Mouse (Mus musculus): ENCODE data around the gene Rin3.
A peak's percentile ranks its signal among the peaks of the same experiment; 100 is the strongest.

Gene Rin3

GRCm38 (mm10) chr12:102305069-102305836 is 22.4 kb downstream of the Rin3 start:
- DNase-seq = peak; percentile 67

- no peak for DNase-seq
These were observed 25.2 kb downstream of the Rin3 start for GRCm38 (mm10) chr12:102308001-102308456.

- DNase-seq = no peak
These were observed 25.7 kb downstream of the Rin3 start for GRCm38 (mm10) chr12:102308457-102309011.

- DNase-seq = no peak
These were observed 26.4 kb downstream of the Rin3 start for GRCm38 (mm10) chr12:102309099-102309799.

GRCm38 (mm10) chr12:102309800-102310195 is 26.9 kb downstream of the Rin3 start:
- no peak for DNase-seq

GRCm38 (mm10) chr12:102310261-102310660 is 27.4 kb downstream of the Rin3 start:
- no peak for DNase-seq

- DNase-seq = no peak
These were observed 28.6 kb downstream of the Rin3 start for GRCm38 (mm10) chr12:102311454-102311853.

GRCm38 (mm10) chr12:102319150-102319549 is 36.3 kb downstream of the Rin3 start:
- DNase-seq = no peak

GRCm38 (mm10) chr12:102319899-102320298 is 37.1 kb downstream of the Rin3 start:
- no peak for DNase-seq

GRCm38 (mm10) chr12:102320322-102320721 is 37.5 kb downstream of the Rin3 start:
- DNase-seq = no peak

GRCm38 (mm10) chr12:102321064-102321728 is 38.3 kb downstream of the Rin3 start:
- DNase-seq = no peak

GRCm38 (mm10) chr12:102321855-102322254 is 39.0 kb downstream of the Rin3 start:
- DNase-seq = no peak

- no peak for DNase-seq
These were observed 40.5 kb downstream of the Rin3 start for GRCm38 (mm10) chr12:102323392-102323791.

- no peak for DNase-seq
These were observed 41.5 kb downstream of the Rin3 start for GRCm38 (mm10) chr12:102324156-102324885.

- DNase-seq = no peak
These were observed 42.0 kb downstream of the Rin3 start for GRCm38 (mm10) chr12:102324886-102325220.

GRCm38 (mm10) chr12:102326753-102327340 is 44.0 kb downstream of the Rin3 start:
- no peak for DNase-seq

- DNase-seq = no peak
These were observed 44.7 kb downstream of the Rin3 start for GRCm38 (mm10) chr12:102327525-102327924.

GRCm38 (mm10) chr12:102328090-102328489 is 45.2 kb downstream of the Rin3 start:
- no peak for DNase-seq

GRCm38 (mm10) chr12:102330188-102330587 is 47.3 kb downstream of the Rin3 start:
- DNase-seq = no peak

GRCm38 (mm10) chr12:102330731-102331130 is 47.9 kb downstream of the Rin3 start:
- no peak for DNase-seq

- no peak for DNase-seq
These were observed 50.3 kb downstream of the Rin3 start for GRCm38 (mm10) chr12:102333101-102333500.

GRCm38 (mm10) chr12:102339085-102339484 is 56.2 kb downstream of the Rin3 start:
- no peak for DNase-seq
